Mouse (Mus musculus): ENCODE measurements at regions not wholly inside any gene's neighbourhood (a gene's known extent, or its start where the extent isn't known, plus 50 kb on each side); places are given as distances from the start of the nearest gene placed in this dataset.

- Histone ChIP-seq H3K27me3 (ENCODE audit: control insufficient read depth, insufficient read depth, insufficient read length) (no peaks in the 10 kb centered on the region), H3ac (ENCODE audit: control insufficient read depth, insufficient read length) (no peak overlapping the region), H3K79me2 (ENCODE audit: control insufficient read depth, insufficient read depth) (no peaks in the 10 kb centered on the region), H3K4me3 (no peak overlapping the region), H3K4me2 (ENCODE audit: low read depth) (no peak overlapping the region), H3K36me3 (ENCODE audit: control insufficient read depth, insufficient read depth) (no peaks in the 10 kb centered on the region)
- TF ChIP-seq POLR2AphosphoS2 (IDR thresholded peaks at IDR 0.05; ENCODE audit: insufficient read length, low read depth) = no peak
- no peak for TF ChIP-seq E2F4 (IDR thresholded peaks at IDR 0.05; ENCODE audit: insufficient read depth)
- no peak for TF ChIP-seq SRF (IDR thresholded peaks at IDR 0.05; ENCODE audit: control insufficient read depth, insufficient read length, low read depth)
- TF ChIP-seq MYOD1 (IDR thresholded peaks at IDR 0.05; ENCODE audit: control insufficient read depth in 1 of 3, insufficient read length in 2 of 3, low read depth in 2 of 3) = no peak
- TF ChIP-seq TCF12 (IDR thresholded peaks at IDR 0.05; ENCODE audit: insufficient read depth, poor library complexity, severe bottlenecking) = no peak
- no peak for TF ChIP-seq POLR2A (IDR thresholded peaks at IDR 0.05; ENCODE audit: insufficient read length, low read depth)
- no peak for TF ChIP-seq MAX (IDR thresholded peaks at IDR 0.05; ENCODE audit: low read depth)
- TF ChIP-seq USF1 (IDR thresholded peaks at IDR 0.05; ENCODE audit: low read depth) = no peak
- no peak for TF ChIP-seq REST (IDR thresholded peaks at IDR 0.05; ENCODE audit: insufficient read depth, insufficient read length)
- no peak for TF ChIP-seq MYOG (IDR thresholded peaks at IDR 0.05; ENCODE audit: control insufficient read depth in 1 of 3, insufficient read depth in 1 of 3, insufficient read length in 2 of 3, low read depth in 2 of 3)
- TF ChIP-seq TCF3 (IDR thresholded peaks at IDR 0.05; ENCODE audit: insufficient read length, low read depth) = no peak
- no peak for TF ChIP-seq CEBPB (IDR thresholded peaks at IDR 0.05; ENCODE audit: insufficient read depth, poor library complexity, severe bottlenecking)
Observed at GRCm38 (mm10) chr5:47557152-47557800, 425.7 kb upstream of the Slit2 start.
